Mouse (Mus musculus) stomach, postnatal 0 days (tissue): ENCODE data around the gene Ecm2.

Experiments used
- CTCF ChIP-seq: IDR thresholded peaks from 2 replicates; pipeline ENCODE4 v1.5.1; 2016; ENCODE audit warnings: antibody characterized with exemption, low read depth, mild to moderate bottlenecking, moderate library complexity
- EP300 ChIP-seq: optimal IDR thresholded peaks from 2 replicates; pipeline ENCODE3; 2016; ENCODE audit warnings: antibody characterized with exemption

DNA sequence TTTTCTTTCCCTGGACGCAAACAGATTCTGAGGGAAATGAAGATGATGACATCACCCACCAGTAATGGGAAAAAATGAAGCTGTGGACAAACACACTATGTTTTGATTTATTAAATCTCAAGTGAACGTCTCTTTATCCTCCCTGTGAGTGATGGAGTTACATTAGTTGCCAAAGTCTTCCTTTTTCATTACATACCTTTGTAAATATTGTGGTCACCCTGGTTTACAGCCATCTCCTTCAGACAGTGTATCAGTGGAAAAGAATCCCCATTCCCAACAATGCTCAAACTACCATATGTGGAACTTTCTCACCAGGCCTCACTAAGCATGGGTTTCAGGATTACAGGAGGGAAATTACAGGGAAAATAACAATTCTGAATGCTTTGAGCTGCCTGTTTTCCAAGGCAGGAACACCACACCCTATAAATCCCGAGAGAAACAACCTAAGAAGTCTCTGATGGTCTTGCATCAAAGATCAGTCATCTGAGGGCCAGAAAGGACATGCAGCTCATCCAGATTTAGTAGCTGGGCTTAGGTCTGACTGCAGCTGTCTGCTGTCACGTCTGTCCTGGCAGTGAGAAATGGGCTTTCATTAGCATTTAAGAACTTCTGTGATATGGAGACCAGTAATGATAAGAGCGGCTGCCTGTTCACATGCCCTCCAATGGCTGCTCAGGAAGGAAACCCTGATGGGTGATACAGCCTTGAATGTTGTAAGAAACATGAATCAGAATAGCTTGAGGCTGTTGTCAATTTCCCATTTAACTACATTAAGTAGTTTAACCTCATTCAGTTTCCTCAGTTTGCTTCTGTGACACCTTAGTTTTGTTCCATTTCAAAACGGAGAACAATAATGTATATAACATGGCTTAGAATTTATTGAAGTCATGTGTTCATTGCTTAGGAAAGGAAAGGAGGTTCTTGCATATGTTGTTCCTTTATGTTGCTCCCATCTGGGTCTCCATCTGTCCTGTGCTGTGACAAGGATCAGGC is 11.9 kb upstream of the Ecm2 start, which contains the start of gene Tes3-ps:
- TF ChIP-seq CTCF, result no peak
- no peak for TF ChIP-seq EP300
